Mouse (Mus musculus): ENCODE measurements around the gene Gm21440. TPM values are rescaled to one million over a fixed set of nuclear protein-coding genes. Genes with fewer than 3 reads are reported as not detected.
"Not testable (repeated sequence)": the region's sequence is repeated elsewhere in the genome, so short reads cannot be mapped to it uniquely, and the experiment has no call there.

Gm21440 gene
- not detected for total RNA-seq (2021)
- long read RNA-seq: 0 reads

DNA sequence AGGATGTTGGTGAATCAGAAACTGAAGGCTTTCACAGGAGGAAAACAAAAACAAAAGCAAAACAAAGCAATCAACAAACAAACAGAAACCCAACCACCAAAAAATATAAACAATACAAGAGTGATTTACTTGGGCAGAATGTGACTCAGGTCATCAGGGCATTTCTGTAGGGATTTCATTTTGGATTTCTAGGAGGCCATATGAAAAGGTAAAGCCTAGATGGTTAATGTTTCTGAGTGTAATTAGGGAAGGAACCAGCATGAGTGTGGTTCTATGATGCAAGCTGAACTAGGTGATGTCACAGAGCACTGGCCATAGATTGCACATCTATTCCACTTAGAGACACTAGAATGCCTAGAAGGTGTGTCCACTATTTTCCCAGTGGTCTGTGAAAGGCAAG lies at the start of gene Gm21440, which contains the start of gene Gm21454:
Gene Gm21440 (plus strand): TSS at position 301 of the 400 bp plus-strand sequence.
Gene Gm21454 (plus strand): TSS at position 352 of the 400 bp plus-strand sequence.
- DNase-seq (ENCODE audit: low spot score in 2 of 2): not testable (repeated sequence)

DNA sequence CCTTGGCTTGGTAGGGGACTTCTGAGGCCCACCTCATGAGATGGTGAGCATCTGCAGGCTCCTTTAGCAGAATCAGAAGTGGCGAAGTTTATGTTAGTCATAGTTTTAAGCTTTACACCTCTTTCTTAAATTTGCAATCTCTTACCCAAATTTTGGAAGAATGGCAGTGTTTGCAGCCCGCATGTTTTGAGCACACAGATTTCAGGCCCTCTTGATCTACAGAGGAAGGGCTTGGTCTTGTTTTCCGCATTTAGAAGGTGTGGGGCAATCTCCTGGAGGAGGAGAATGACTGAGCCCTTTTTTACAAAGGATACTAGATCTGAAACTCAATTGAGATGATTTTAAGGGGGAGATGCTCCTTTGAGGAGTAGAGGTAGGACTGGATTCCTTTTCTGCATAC lies 28.4 kb upstream of the Gm21440 start, which contains the start of gene Gm21828:
Gene Gm21828 (minus strand): TSS at position 101 of the 400 bp plus-strand sequence.
- DNase-seq (ENCODE audit: low spot score in 2 of 2): not testable (repeated sequence)

Other genes starting within 250 kb of the Gm21440 start
- gene Gm20807, start 209.5 kb upstream of the Gm21440 start, total RNA-seq (2021): not detected
- gene Gm21891, start 118.9 kb upstream of the Gm21440 start, total RNA-seq (2021): not detected
- gene Gm21425, start 90.4 kb upstream of the Gm21440 start, total RNA-seq (2021): not detected
- not detected for gene Gm21828, start 28.5 kb upstream of the Gm21440 start, total RNA-seq (2021)
- gene Gm21454, start 51 bp downstream of the Gm21440 start, total RNA-seq (2021): not detected
- gene Gm21725, start 96.7 kb downstream of the Gm21440 start, total RNA-seq (2021): not detected
- gene Gm21866, start 213.2 kb downstream of the Gm21440 start, total RNA-seq (2021): not detected
- not detected for gene Gm20773, start 241.6 kb downstream of the Gm21440 start, total RNA-seq (2021)

Measured in layer of hippocampus, postnatal 10 days (tissue).